Mouse (Mus musculus): ENCODE results near the gene Ibtk. TPM values are rescaled to one million over a fixed set of nuclear protein-coding genes. Genes with fewer than 3 reads are reported as not detected.

The Ibtk gene
- polyA plus RNA-seq, 1 experiment from 2014 or later = 29.4 TPM

- H3K27ac ChIP-seq = no peak overlapping the region
- no peak overlapping the region for H3K4me2 ChIP-seq (replicated peaks)
- ATAC-seq = peak; percentile 67; the same call in 1 of the 2 replicates
- WGBS = 58% methylated on average over 6 of the region's 6 CpGs
- peaks cover 14% of the 10 kb centered on the region for H3K36me3 ChIP-seq
- H3K9me3 ChIP-seq = no peaks in the 10 kb centered on the region
- H3K4me3 ChIP-seq (replicated peaks) = no peak overlapping the region
- no peak overlapping the region for H3K9ac ChIP-seq
- H3K27me3 ChIP-seq (replicated peaks) = no peaks in the 10 kb centered on the region
- H3K4me1 ChIP-seq (replicated peaks) = no peaks in the 10 kb centered on the region
Observed at GRCm38 (mm10) chr9:85693231-85694116, 55.7 kb downstream of the Ibtk start.

GRCm38 (mm10) chr9:85685010-85685409 lies 64.1 kb downstream of the Ibtk start:
- Histone ChIP-seq H3K9ac (no peak overlapping the region), H3K9me3 (no peaks in the 10 kb centered on the region), H3K4me1 (replicated peaks) (no peaks in the 10 kb centered on the region), H3K4me2 (replicated peaks) (no peak overlapping the region), H3K27me3 (replicated peaks) (no peaks in the 10 kb centered on the region), H3K4me3 (replicated peaks) (no peak overlapping the region), H3K27ac (no peak overlapping the region), H3K36me3 (peaks cover 12% of the 10 kb centered on the region; the same call in 1 of the 2 replicates)
- 86% methylated on average over 6 of the region's 6 CpGs for WGBS
- no peak for ATAC-seq

GRCm38 (mm10) chr9:85675131-85675905 lies 73.8 kb downstream of the Ibtk start:
- no peak overlapping the region for H3K27ac ChIP-seq
- H3K4me2 ChIP-seq (replicated peaks) = no peak overlapping the region
- no peak overlapping the region for H3K4me3 ChIP-seq (replicated peaks)
- no peak overlapping the region for H3K9ac ChIP-seq
- H3K4me1 ChIP-seq (replicated peaks) = peaks cover 4% of the 10 kb centered on the region; the same call in 1 of the 2 replicates
- H3K9me3 ChIP-seq = no peaks in the 10 kb centered on the region
- 72% methylated on average over 10 of the region's 10 CpGs for WGBS
- no peak for ATAC-seq
- H3K36me3 ChIP-seq = no peaks in the 10 kb centered on the region
- no peaks in the 10 kb centered on the region for H3K27me3 ChIP-seq (replicated peaks)

GRCm38 (mm10) chr9:85673907-85674481 lies 75.1 kb downstream of the Ibtk start:
- Histone ChIP-seq H3K9ac (no peak overlapping the region), H3K9me3 (no peaks in the 10 kb centered on the region), H3K4me2 (replicated peaks) (0 out of 2 replicates have a peak overlapping the region, but pooled peaks have one; percentile 11), H3K36me3 (no peaks in the 10 kb centered on the region), H3K27ac (no peak overlapping the region), H3K4me1 (replicated peaks) (peaks cover 4% of the 10 kb centered on the region; the same call in 1 of the 2 replicates), H3K4me3 (replicated peaks) (no peak overlapping the region), H3K27me3 (replicated peaks) (no peaks in the 10 kb centered on the region)
- 44% methylated on average over 15 of the region's 15 CpGs for WGBS
- peak; percentile 34; the same call in 1 of the 2 replicates for ATAC-seq

GRCm38 (mm10) chr9:85671582-85672331 lies 77.4 kb downstream of the Ibtk start:
- H3K9ac ChIP-seq = no peak overlapping the region
- no peak overlapping the region for H3K4me3 ChIP-seq (replicated peaks)
- no peak overlapping the region for H3K27ac ChIP-seq
- H3K4me2 ChIP-seq (replicated peaks) = no peak overlapping the region
- peaks cover 4% of the 10 kb centered on the region; the same call in 1 of the 2 replicates for H3K4me1 ChIP-seq (replicated peaks)
- no peaks in the 10 kb centered on the region for H3K9me3 ChIP-seq
- WGBS = 81% methylated on average over 6 of the region's 6 CpGs
- H3K36me3 ChIP-seq = no peaks in the 10 kb centered on the region
- H3K27me3 ChIP-seq (replicated peaks) = no peaks in the 10 kb centered on the region
- no peak for ATAC-seq

GRCm38 (mm10) chr9:85664316-85664715 lies 84.8 kb downstream of the Ibtk start:
- no peak overlapping the region for H3K4me3 ChIP-seq (replicated peaks)
- H3K27me3 ChIP-seq (replicated peaks) = no peaks in the 10 kb centered on the region
- H3K9ac ChIP-seq = no peak overlapping the region
- WGBS = 77% methylated on average over 1 of the region's 1 CpGs
- H3K4me1 ChIP-seq (replicated peaks) = no peaks in the 10 kb centered on the region
- no peak for ATAC-seq
- no peaks in the 10 kb centered on the region for H3K9me3 ChIP-seq
- no peaks in the 10 kb centered on the region for H3K36me3 ChIP-seq
- no peak overlapping the region for H3K27ac ChIP-seq
- no peak overlapping the region for H3K4me2 ChIP-seq (replicated peaks)

- H3K36me3 ChIP-seq = no peaks in the 10 kb centered on the region
- H3K9me3 ChIP-seq = no peaks in the 10 kb centered on the region
- no peak overlapping the region for H3K9ac ChIP-seq
- no peaks in the 10 kb centered on the region for H3K27me3 ChIP-seq (replicated peaks)
- H3K27ac ChIP-seq = no peak overlapping the region
- no peak overlapping the region for H3K4me2 ChIP-seq (replicated peaks)
- no peaks in the 10 kb centered on the region for H3K4me1 ChIP-seq (replicated peaks)
- 84% methylated on average over 1 of the region's 1 CpGs for WGBS
- no peak for ATAC-seq
- no peak overlapping the region for H3K4me3 ChIP-seq (replicated peaks)
Observed at GRCm38 (mm10) chr9:85663810-85664209, 85.3 kb downstream of the Ibtk start.

- Histone ChIP-seq H3K27me3 (replicated peaks) (no peaks in the 10 kb centered on the region), H3K4me3 (replicated peaks) (no peak overlapping the region), H3K9me3 (no peaks in the 10 kb centered on the region), H3K4me1 (replicated peaks) (no peaks in the 10 kb centered on the region), H3K27ac (no peak overlapping the region), H3K4me2 (replicated peaks) (no peak overlapping the region), H3K9ac (no peak overlapping the region), H3K36me3 (no peaks in the 10 kb centered on the region)
- no peak for ATAC-seq
- WGBS = 48% methylated on average over 8 of the region's 8 CpGs
Observed at GRCm38 (mm10) chr9:85663091-85663490, 86.0 kb downstream of the Ibtk start.

GRCm38 (mm10) chr9:85653401-85653800 lies 95.7 kb downstream of the Ibtk start:
- no peaks in the 10 kb centered on the region for H3K9me3 ChIP-seq
- H3K9ac ChIP-seq = no peak overlapping the region
- no peak overlapping the region for H3K27ac ChIP-seq
- H3K4me2 ChIP-seq (replicated peaks) = no peak overlapping the region
- no peaks in the 10 kb centered on the region for H3K4me1 ChIP-seq (replicated peaks)
- H3K4me3 ChIP-seq (replicated peaks) = no peak overlapping the region
- WGBS = 70% methylated on average over 4 of the region's 4 CpGs
- ATAC-seq = no peak
- H3K27me3 ChIP-seq (replicated peaks) = no peaks in the 10 kb centered on the region
- H3K36me3 ChIP-seq = no peaks in the 10 kb centered on the region

GRCm38 (mm10) chr9:85638276-85638675 lies 110.9 kb downstream of the Ibtk start:
- no peaks in the 10 kb centered on the region for H3K4me1 ChIP-seq (replicated peaks)

More at GRCm38 (mm10) chr9:85638276-85638675, 110.9 kb downstream of the Ibtk start:
- Histone ChIP-seq H3K27me3 (replicated peaks) (no peaks in the 10 kb centered on the region), H3K9ac (no peak overlapping the region), H3K4me3 (replicated peaks) (no peak overlapping the region), H3K36me3 (no peaks in the 10 kb centered on the region), H3K4me2 (replicated peaks) (no peak overlapping the region), H3K9me3 (no peaks in the 10 kb centered on the region), H3K27ac (no peak overlapping the region)
- ATAC-seq = no peak
- whole genome bisulfite sequencing = 81% methylated on average over 2 of the region's 2 CpGs
